Mouse (Mus musculus) forebrain, embryonic 10.5 days (tissue): ENCODE measurements around the gene Ttc38. TPM values are rescaled to one million over a fixed set of nuclear protein-coding genes. Genes with fewer than 3 reads are reported as not detected.

ENCODE experiments used
- DNase-seq: peaks from one replicate; pipeline ENCODE4 v3.0.0-alpha.2; 2017; ENCODE audit warnings: low spot score; ENCODE audit errors: extremely low spot score
- H3K27ac ChIP-seq: fragments of 300-500 bp; sonication (generic); 2 replicates; pipeline ENCODE4 v1.5.1; 2016; ENCODE audit warnings: mild to moderate bottlenecking
- H3K27me3 ChIP-seq: fragments of 300-500 bp; sonication (generic); 2 replicates; pipeline ENCODE4 v1.6.1; 2016; ENCODE audit warnings: mild to moderate bottlenecking; ENCODE audit not compliant: poor library complexity, severe bottlenecking
- H3K36me3 ChIP-seq: fragments of 300-500 bp; sonication (generic); replicated peaks from 2 replicates; pipeline ENCODE4 v1.6.1; 2016; ENCODE audit warnings: mild to moderate bottlenecking, moderate library complexity
- H3K4me1 ChIP-seq: fragments of 300-500 bp; sonication (generic); 2 replicates; pipeline ENCODE4 v1.6.1; 2016
- H3K4me3 ChIP-seq: fragments of 300-500 bp; sonication (generic); 2 replicates; pipeline ENCODE4 v1.5.1; 2016; ENCODE audit warnings: mild to moderate bottlenecking, moderate library complexity
- H3K9me3 ChIP-seq: fragments of 300-500 bp; sonication (generic); 2 replicates; pipeline ENCODE4 v1.6.1; 2016; ENCODE audit warnings: mild to moderate bottlenecking, moderate library complexity
- WGBS: fragments of 180-500 bp; shearing (Covaris S2); methylation state at CpG from one replicate; pipeline ENCODE4 v1.1.7; 2016; 5-methylcytosine and 5-hydroxymethylcytosine counted together
- polyA plus RNA-seq: library from polyadenylated mRNA; unstranded; fragments of >200 nt; fragmentation: Nextera tagmentation; extraction: Ambion mirVana; gene quantifications from 2 replicates; pipeline ENCODE4 v1.2.1, GENCODE M21; 2016

The Ttc38 gene
- polyA plus RNA-seq, 1 experiment from 2014 or later, result 3.1 TPM

DNA sequence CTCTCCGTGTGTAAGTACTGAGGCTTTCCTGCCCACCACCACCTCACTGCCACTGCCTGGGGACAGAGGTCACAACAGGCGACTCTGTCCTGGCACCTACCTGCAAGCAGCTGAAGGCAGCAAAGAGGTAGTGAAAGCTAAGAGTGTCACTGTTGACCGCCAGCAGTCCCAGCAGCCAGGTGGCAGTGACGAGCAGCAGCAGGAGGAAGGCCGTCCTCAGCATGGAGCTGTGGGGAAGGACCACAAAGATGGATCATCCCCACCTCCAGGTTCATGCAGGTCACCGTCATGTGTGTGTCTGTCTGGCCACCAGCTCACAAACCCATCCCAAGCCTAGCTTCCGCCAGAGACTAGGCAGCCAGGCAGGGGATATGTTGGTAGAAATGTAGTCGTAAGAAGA lies 71.7 kb downstream of the Ttc38 start:
- Histone ChIP-seq H3K27ac (no peak overlapping the region), H3K4me3 (no peak overlapping the region), H3K36me3 (peaks cover 69% of the 10 kb centered on the region), H3K9me3 (no peaks in the 10 kb centered on the region), H3K4me1 (peaks cover 10% of the 10 kb centered on the region), H3K27me3 (no peaks in the 10 kb centered on the region)
- 73% methylated on average over 8 of the region's 8 CpGs for WGBS
- DNase-seq, result no peak

Other genes with a start within 250 kb of the Ttc38 start
- gene Wnt7b, start 249.8 kb upstream of the Ttc38 start, polyA plus RNA-seq, result 126 and 134 TPM in 2 replicates
- gene Ppara, start 97.3 kb upstream of the Ttc38 start, polyA plus RNA-seq, result 0.11 and 0.20 TPM in 2 replicates
- gene Cdpf1, start 20.6 kb upstream of the Ttc38 start, polyA plus RNA-seq, result 29.7 and 30.7 TPM in 2 replicates
- gene Pkdrej, start 10.6 kb upstream of the Ttc38 start, polyA plus RNA-seq, result 0.04 and 0.09 TPM in 2 replicates
- gene Gtse1, start 27.4 kb downstream of the Ttc38 start, polyA plus RNA-seq, result 62.7 and 63.1 TPM in 2 replicates
- gene Trmu, start 47.0 kb downstream of the Ttc38 start, polyA plus RNA-seq, result 39.6 and 39.7 TPM in 2 replicates
- gene Celsr1, start 201.5 kb downstream of the Ttc38 start, polyA plus RNA-seq, result 2.4 and 2.6 TPM in 2 replicates
- gene Gramd4, start 225.4 kb downstream of the Ttc38 start, polyA plus RNA-seq, result 13.9 and 16.2 TPM in 2 replicates